Mouse (Mus musculus) midbrain, embryonic 15.5 days (tissue): ENCODE measurements at regions not wholly inside any gene's neighbourhood (a gene's known extent, or its start where the extent isn't known, plus 50 kb on each side); places are given as distances from the start of the nearest gene placed in this dataset.

Source experiments
- ATAC-seq: fragments of 200-750 bp; cut with Nextera tagmentation; replicated peaks from 2 replicates; pipeline ENCODE4 v1.8.0; 2017; ENCODE audit warnings: moderate TSS enrichment
- H3K27ac ChIP-seq: fragments of 300-500 bp; sonication (generic); 2 replicates; pipeline ENCODE4 v1.5.1; 2015; ENCODE audit warnings: mild to moderate bottlenecking, inconsistent platforms
- H3K27me3 ChIP-seq: fragments of 300-500 bp; sonication (generic); replicated peaks from 2 replicates; pipeline ENCODE4 v1.6.1; 2015; ENCODE audit warnings: inconsistent platforms
- H3K36me3 ChIP-seq: fragments of 300-500 bp; sonication (generic); replicated peaks from 2 replicates; pipeline ENCODE4 v1.6.1; 2015; ENCODE audit warnings: inconsistent platforms
- H3K4me1 ChIP-seq: fragments of 300-500 bp; sonication (generic); 2 replicates; pipeline ENCODE4 v1.6.1; 2015; ENCODE audit warnings: inconsistent platforms
- H3K4me2 ChIP-seq: fragments of 300-500 bp; sonication (generic); 2 replicates; pipeline ENCODE4 v1.6.1; 2015; ENCODE audit warnings: inconsistent platforms, mild to moderate bottlenecking, moderate library complexity
- H3K4me3 ChIP-seq: fragments of 300-500 bp; sonication (generic); 2 replicates; pipeline ENCODE4 v1.5.1; 2015; ENCODE audit warnings: mild to moderate bottlenecking, inconsistent platforms
- H3K9ac ChIP-seq: fragments of 300-500 bp; sonication (generic); 2 replicates; pipeline ENCODE4 v1.6.1; 2015; ENCODE audit warnings: mild to moderate bottlenecking, inconsistent platforms
- H3K9me3 ChIP-seq: fragments of 300-500 bp; sonication (generic); 2 replicates; pipeline ENCODE4 v1.6.1; 2016; ENCODE audit warnings: inconsistent platforms
- WGBS: fragments of 180-500 bp; shearing (Covaris S2); methylation state at CpG from one replicate; pipeline ENCODE4 v1.1.7; 2015; ENCODE audit warnings: mixed read lengths; 5-methylcytosine and 5-hydroxymethylcytosine counted together

DNA sequence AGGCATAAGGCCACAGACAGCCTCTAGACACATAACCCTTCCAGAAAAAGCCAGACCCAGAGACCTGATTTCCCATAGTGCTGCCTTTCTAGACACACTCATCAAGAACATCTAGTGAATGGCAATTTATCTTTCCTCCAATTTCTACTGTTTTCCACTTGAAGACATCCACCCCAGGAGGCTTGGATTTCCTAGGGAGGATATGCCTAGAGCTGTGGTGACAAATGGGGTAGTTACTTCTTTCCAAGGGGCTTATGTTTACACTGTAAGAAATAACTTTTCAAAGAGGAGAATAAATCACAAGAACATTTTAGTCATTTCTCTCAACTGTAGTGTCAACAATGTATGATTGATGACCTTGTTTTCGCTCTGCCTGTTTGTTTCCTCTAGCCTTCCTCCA is 124.2 kb upstream of the St6gal2 start:
- H3K4me2 ChIP-seq, result no peak overlapping the region
- no peaks in the 10 kb centered on the region for H3K36me3 ChIP-seq
- no peak overlapping the region for H3K27ac ChIP-seq
- H3K4me1 ChIP-seq, result no peaks in the 10 kb centered on the region
- H3K9ac ChIP-seq, result no peak overlapping the region
- H3K27me3 ChIP-seq, result no peaks in the 10 kb centered on the region
- no peak overlapping the region for H3K4me3 ChIP-seq
- no peak for ATAC-seq
- WGBS, result 94% methylated on average over 1 of the region's 1 CpGs
- H3K9me3 ChIP-seq, result no peaks in the 10 kb centered on the region

DNA sequence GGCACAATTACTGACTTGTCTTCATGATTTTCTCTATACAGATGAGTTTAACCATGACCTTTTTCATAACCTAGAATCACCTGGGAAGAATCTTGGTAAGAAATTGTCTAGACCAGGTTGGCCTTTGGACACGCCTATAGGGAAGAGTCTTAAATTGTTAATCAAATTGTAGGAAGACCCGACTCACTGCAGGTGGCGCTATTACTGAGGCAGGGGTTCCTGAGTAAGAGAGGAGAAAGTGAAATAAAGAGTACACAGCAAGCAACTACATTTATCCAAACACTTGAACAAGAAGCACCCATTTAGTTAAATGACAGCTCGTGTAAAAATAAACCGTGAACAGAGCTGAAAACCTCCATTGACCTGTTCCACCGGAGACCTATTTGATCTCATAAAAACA is 85.9 kb upstream of the St6gal2 start:
- no peaks in the 10 kb centered on the region for H3K36me3 ChIP-seq

DNA sequence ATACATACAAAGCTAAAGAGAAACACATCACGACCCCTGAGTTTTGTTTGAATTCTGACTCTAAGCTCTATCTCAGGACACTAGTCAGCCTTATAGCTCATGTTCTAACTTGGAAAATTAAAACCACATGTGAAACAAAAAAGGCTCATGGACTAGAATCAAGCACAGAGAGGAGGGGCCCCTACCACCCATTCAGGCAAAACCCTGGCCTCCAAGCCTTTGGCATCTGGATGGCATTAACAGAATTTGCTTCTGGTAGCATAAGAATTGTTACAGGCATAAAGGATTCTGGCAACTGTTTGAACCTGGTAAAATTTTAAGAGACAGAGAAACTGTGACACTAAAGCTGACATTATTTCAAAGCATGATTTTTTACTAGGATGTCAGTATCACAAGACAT is 78.1 kb upstream of the St6gal2 start:
- 87% methylated on average over 1 of the region's 1 CpGs for WGBS
- peak; percentile 69 for ATAC-seq

More for the DNA sequence above, 85.9 kb upstream of the St6gal2 start:
- Histone ChIP-seq H3K4me3 (no peak overlapping the region), H3K27ac (no peak overlapping the region), H3K9ac (no peak overlapping the region), H3K4me2 (no peak overlapping the region), H3K27me3 (no peaks in the 10 kb centered on the region), H3K4me1 (no peaks in the 10 kb centered on the region), H3K9me3 (no peaks in the 10 kb centered on the region)
- whole genome bisulfite sequencing, result 79% methylated on average over 6 of the region's 6 CpGs
- no peak for ATAC-seq

DNA sequence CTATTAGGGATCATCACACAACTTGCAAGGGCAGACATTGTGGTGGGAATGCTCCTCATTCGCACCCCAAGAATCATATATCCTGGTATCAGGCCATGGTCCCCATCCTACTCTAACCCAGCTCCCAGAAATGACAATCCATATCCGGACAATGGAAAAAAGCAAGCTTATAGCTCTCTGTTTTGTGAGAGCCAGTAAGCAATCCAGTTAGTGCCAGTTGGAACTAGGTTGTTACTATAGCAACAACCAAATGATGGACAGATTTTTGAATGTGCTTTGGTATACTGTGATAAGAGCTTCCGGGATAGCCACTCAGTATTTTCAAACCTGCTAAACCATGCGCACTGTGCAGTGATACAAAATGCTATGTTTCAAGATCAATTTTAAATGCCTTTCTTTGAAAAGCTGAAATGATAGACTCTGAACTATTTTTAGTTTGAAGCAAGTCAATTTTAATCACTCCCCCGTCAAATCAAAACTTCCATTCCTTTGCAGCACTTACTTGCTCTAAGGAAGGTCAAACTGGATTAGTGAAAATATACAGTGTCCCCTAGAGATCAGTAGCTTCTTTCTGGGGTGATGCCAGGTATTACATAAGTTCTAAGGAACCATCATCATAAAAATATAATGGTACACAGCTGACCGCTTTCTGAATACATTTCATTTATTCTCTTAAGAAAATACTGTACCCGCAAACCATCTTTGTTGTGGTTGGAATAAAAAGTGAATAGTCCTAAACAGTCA is 77.5 kb upstream of the St6gal2 start:
- Histone ChIP-seq H3K36me3 (no peaks in the 10 kb centered on the region), H3K4me3 (no peak overlapping the region), H3K9ac (no peak overlapping the region), H3K4me1 (peaks cover 6% of the 10 kb centered on the region), H3K27me3 (no peaks in the 10 kb centered on the region), H3K4me2 (no peak overlapping the region), H3K9me3 (no peaks in the 10 kb centered on the region), H3K27ac (peak overlapping the region; percentile 76)
- peak; percentile 98 for ATAC-seq
- WGBS, result 61% methylated on average over 7 of the region's 7 CpGs

More for the DNA sequence above, 78.1 kb upstream of the St6gal2 start:
- no peaks in the 10 kb centered on the region for H3K9me3 ChIP-seq
- no peaks in the 10 kb centered on the region for H3K36me3 ChIP-seq
- no peaks in the 10 kb centered on the region for H3K27me3 ChIP-seq
- H3K4me1 ChIP-seq, result peaks cover 6% of the 10 kb centered on the region
- H3K4me3 ChIP-seq, result no peak overlapping the region
- H3K27ac ChIP-seq, result peak overlapping the region; percentile 76
- no peak overlapping the region for H3K9ac ChIP-seq
- H3K4me2 ChIP-seq, result no peak overlapping the region
